Mouse (Mus musculus) megakaryocyte, embryonic 14.5 days (primary cell): ENCODE results near the gene Gpank1. TPM values are rescaled to one million over a fixed set of nuclear protein-coding genes. Genes with fewer than 3 reads are reported as not detected.

ENCODE experiments used
- H3K27me3 ChIP-seq: replicated peaks from 2 replicates; pipeline ENCODE3; 2012; ENCODE audit warnings: inconsistent platforms
- H3K36me3 ChIP-seq: replicated peaks from 2 replicates; pipeline ENCODE3; 2012; ENCODE audit warnings: low read length, inconsistent platforms, mixed read lengths
- H3K4me1 ChIP-seq: 2 replicates; pipeline ENCODE4 v1.6.1; 2012; ENCODE audit warnings: inconsistent platforms
- H3K4me3 ChIP-seq: replicated peaks from 2 replicates; pipeline ENCODE3; 2012; ENCODE audit warnings: moderate library complexity, mild to moderate bottlenecking, inconsistent platforms
- H3K9me3 ChIP-seq: 2 replicates; pipeline ENCODE4 v1.6.1; 2012; ENCODE audit warnings: inconsistent platforms
- FLI1 ChIP-seq: IDR thresholded peaks from 2 replicates; pipeline ENCODE4 v1.6.1; 2012; ENCODE audit warnings: low read length, inconsistent platforms, mixed read lengths
- GATA1 ChIP-seq: IDR thresholded peaks from 3 replicates; pipeline ENCODE4 v1.6.1; 2012; ENCODE audit warnings: mixed read lengths, low read length, inconsistent platforms, borderline replicate concordance
- polyA plus RNA-seq: library from polyadenylated mRNA; stranded (reverse); fragments of >175 nt; gene quantifications from 2 replicates; pipeline ENCODE4 v1.2.3, GENCODE M21; 2012; ENCODE audit warnings: low replicate concordance; ENCODE audit not compliant: insufficient read depth

The Gpank1 gene
- polyA plus RNA-seq, result 46.5 and 57.4 TPM in 2 replicates

DNA sequence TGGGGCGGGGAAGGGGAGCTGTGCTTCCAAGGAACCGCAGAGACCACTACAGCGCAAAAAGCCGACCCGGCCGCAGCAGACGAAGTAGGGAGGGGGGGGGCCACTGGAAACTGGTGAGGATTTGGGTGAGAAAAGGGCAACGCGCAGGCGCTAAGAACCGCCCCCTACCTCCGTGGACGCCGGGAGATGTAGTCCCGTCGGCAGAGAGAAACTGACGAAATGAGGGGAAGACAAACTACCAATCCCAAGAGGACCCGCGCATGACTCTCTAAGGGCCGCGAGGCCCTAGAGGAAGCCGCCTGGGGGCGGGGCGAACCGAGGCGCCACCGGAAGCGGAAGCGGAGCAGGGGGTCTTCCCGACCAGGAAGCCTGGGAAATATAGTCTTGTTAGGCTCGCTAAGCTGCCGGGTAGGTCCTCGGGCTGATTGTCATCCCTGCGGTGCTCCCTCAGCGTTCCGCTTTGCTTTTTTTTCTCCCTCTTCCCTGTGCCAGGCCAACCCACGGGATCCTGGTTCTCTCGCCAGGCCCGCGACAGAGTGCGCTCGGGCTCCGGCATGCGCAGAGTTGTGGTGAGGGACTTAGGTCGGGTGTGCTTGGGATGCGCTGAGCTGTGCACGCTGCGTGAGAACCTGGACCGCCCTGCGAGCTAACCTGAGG, at the start of gene Gpank1:
Gene Gpank1 (plus strand): TSS at position 313 of the 657 bp plus-strand sequence.
- Histone ChIP-seq H3K36me3 (peaks cover 56% of the 10 kb centered on the region), H3K4me1 (peaks cover 56% of the 10 kb centered on the region), H3K4me3 (peak within 1 kb of the TSS; percentile 99), H3K9me3 (no peaks in the 10 kb centered on the region), H3K27me3 (no peaks in the 10 kb centered on the region)
- TF ChIP-seq GATA1 (no peak), FLI1 (peak; percentile 64; the same call in 1 of the 2 replicates)

GRCm38 (mm10) chr17:35074097-35074496, 47.2 kb upstream of the Gpank1 start:
- peaks cover 4% of the 10 kb centered on the region for H3K27me3 ChIP-seq
- peak overlapping the region; percentile 42 for H3K4me3 ChIP-seq
- 0 out of 2 replicates have a peak, but pooled peaks cover 3% of the 10 kb centered on the region for H3K9me3 ChIP-seq
- H3K36me3 ChIP-seq, result peaks cover 77% of the 10 kb centered on the region
- H3K4me1 ChIP-seq, result peaks cover 91% of the 10 kb centered on the region
- no peak for TF ChIP-seq FLI1

DNA sequence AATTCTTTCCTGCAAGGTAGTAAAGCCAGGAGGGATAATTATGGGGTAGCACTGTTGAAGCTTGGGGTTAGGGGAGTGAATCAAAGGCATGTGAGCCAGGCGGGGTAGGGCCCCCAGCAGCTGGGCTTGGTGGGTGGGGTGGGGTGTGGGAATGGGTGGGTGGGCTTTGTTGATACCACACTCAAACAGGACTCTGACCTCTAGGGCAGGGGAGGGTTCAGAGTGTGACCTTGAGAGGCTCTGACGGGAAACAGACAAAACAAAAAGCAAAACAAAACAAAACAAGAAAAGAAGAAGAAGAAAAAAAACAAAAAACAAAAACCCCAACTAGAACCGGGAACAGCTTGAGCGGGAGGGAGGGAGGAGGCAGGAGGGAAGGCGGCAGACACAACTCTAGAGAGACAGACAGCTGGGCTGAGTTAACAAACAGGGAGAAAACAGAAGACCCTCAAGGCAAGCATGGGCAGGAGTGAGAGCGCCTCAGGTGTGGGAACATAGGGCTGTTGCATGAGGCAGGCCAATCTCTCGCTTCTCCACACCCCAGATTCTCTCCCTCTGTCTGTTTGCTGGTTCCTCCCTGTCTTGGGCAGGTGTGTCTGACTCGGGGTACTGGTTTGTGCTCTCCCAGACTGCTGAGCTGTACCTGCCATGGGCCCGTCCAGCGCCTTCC, 44.6 kb upstream of the Gpank1 start, which contains the start of gene Ly6g6e:
Gene Ly6g6e (plus strand): TSS at position 396 of the 670 bp plus-strand sequence.
- TF ChIP-seq FLI1 (no peak), GATA1 (no peak)
- Histone ChIP-seq H3K4me3 (peak within 1 kb of the TSS; percentile 86), H3K4me1 (peaks cover 91% of the 10 kb centered on the region)

DNA sequence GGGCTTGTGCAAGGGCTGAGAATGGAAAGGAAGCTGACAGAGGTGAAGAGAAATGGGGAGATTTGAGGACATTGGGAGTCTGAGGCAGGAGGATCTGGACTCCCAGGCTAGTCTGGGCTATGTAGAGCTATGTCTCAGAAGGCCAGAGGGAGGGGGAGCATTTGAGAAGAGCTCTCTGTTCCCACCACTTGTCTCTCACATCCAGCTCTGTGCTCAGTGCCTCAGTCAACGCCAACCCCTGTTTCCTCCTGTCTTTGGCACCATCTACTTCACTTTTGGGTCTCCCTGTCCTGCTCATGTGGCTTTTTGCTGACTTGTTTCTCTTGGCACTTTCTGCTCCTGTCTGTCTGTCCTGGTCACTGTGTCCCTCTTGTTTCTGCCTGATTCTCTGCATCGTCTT, 44.0 kb upstream of the Gpank1 start:
- Histone ChIP-seq H3K9me3 (0 out of 2 replicates have a peak, but pooled peaks cover 3% of the 10 kb centered on the region), H3K4me3 (peak overlapping the region; percentile 66), H3K27me3 (no peaks in the 10 kb centered on the region), H3K4me1 (peaks cover 91% of the 10 kb centered on the region), H3K36me3 (peaks cover 77% of the 10 kb centered on the region)
- TF ChIP-seq FLI1, result no peak
- TF ChIP-seq GATA1, result no peak

More for the DNA sequence above, 44.6 kb upstream of the Gpank1 start, which contains the start of gene Ly6g6e:
- Histone ChIP-seq H3K27me3 (no peaks in the 10 kb centered on the region), H3K36me3 (peaks cover 78% of the 10 kb centered on the region), H3K9me3 (0 out of 2 replicates have a peak, but pooled peaks cover 3% of the 10 kb centered on the region)

- Histone ChIP-seq H3K27me3 (no peaks in the 10 kb centered on the region), H3K36me3 (peaks cover 75% of the 10 kb centered on the region), H3K4me3 (peak within 1 kb of the TSS; percentile 86), H3K9me3 (0 out of 2 replicates have a peak, but pooled peaks cover 3% of the 10 kb centered on the region), H3K4me1 (peaks cover 90% of the 10 kb centered on the region)
- TF ChIP-seq GATA1, result no peak
- TF ChIP-seq FLI1, result no peak
These were observed 43.4 kb upstream of the Gpank1 start, which contains the start of gene Ly6g6d for GRCm38 (mm10) chr17:35077786-35078233. Ly6g6d (minus strand) TSS chr17:35078065.

GRCm38 (mm10) chr17:35079778-35080177, 41.5 kb upstream of the Gpank1 start:
- TF ChIP-seq FLI1 (no peak), GATA1 (no peak)
- peaks cover 81% of the 10 kb centered on the region for H3K36me3 ChIP-seq
- peaks cover 96% of the 10 kb centered on the region for H3K4me1 ChIP-seq
- peak overlapping the region; percentile 48 for H3K4me3 ChIP-seq
- H3K27me3 ChIP-seq, result no peaks in the 10 kb centered on the region
- H3K9me3 ChIP-seq, result 0 out of 2 replicates have a peak, but pooled peaks cover 3% of the 10 kb centered on the region

DNA sequence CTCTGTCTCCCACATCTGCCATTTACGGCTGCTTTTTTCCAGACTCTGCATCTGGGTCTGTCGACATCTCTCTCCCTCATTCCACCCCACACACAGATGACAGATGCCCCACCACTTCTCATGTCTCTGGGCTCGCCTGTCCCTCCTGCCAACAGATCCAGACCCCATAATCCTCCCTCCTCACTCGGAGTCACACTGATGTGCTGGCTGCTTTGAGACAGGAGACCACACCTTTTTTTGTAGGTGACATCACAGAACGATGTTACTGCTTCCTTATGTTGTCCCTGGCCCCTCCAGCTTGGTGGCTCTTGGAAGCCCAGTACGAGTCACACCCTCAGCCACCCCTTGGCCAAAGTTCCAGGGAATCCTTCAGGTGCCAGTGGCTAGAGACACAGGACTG, 41.0 kb upstream of the Gpank1 start:
- Histone ChIP-seq H3K27me3 (no peaks in the 10 kb centered on the region), H3K36me3 (peaks cover 79% of the 10 kb centered on the region), H3K4me1 (peaks cover 96% of the 10 kb centered on the region), H3K4me3 (peak overlapping the region; percentile 48), H3K9me3 (0 out of 2 replicates have a peak, but pooled peaks cover 3% of the 10 kb centered on the region)
- TF ChIP-seq GATA1 (no peak), FLI1 (no peak)

DNA sequence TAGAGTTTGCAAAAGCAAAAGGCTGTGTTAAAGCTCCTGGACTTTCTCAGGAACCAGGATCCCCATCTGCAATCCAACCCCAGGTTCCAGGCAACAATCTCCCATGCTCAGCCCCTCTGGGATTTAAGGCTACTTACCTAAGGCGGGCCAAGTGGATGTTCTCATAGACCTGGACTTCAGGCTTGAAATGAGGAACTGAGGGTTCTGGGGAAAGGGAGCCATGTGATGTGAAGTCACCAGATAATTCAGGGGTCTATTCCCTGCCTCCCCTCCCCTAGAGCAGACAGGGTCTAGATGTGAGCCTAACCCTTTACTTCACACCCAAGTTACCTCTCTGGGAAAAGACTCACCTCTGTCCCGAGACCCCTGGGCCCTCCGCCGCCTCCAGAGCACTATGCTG, 40.5 kb upstream of the Gpank1 start:
- no peaks in the 10 kb centered on the region for H3K27me3 ChIP-seq
- H3K4me3 ChIP-seq, result peak overlapping the region; percentile 80
- H3K36me3 ChIP-seq, result peaks cover 77% of the 10 kb centered on the region
- H3K4me1 ChIP-seq, result peaks cover 98% of the 10 kb centered on the region
- no peak for TF ChIP-seq FLI1
- TF ChIP-seq GATA1, result no peak
- no peaks in the 10 kb centered on the region for H3K9me3 ChIP-seq

- TF ChIP-seq GATA1 (no peak), FLI1 (no peak)
- peaks cover 60% of the 10 kb centered on the region for H3K36me3 ChIP-seq
- no peaks in the 10 kb centered on the region for H3K9me3 ChIP-seq
- peaks cover 95% of the 10 kb centered on the region for H3K4me1 ChIP-seq
- H3K4me3 ChIP-seq, result peak overlapping the region; percentile 93
- H3K27me3 ChIP-seq, result no peaks in the 10 kb centered on the region
These were observed 38.2 kb upstream of the Gpank1 start for GRCm38 (mm10) chr17:35082841-35083576.
